Mouse (Mus musculus) right cerebral cortex, postnatal 4 days (tissue): Measurements from ENCODE around the gene Unc119.

Source experiments
- DNase-seq: peaks from one replicate; pipeline ENCODE4 v3.0.0-alpha.2; 2022

The Unc119 gene

GRCm38 (mm10) chr11:78344890-78345715 is 1.8 kb downstream of the Unc119 start:
- DNase-seq = no peak

- no peak for DNase-seq
Observed at GRCm38 (mm10) chr11:78345801-78346200, 2.5 kb downstream of the Unc119 start.

- no peak for DNase-seq
Observed at GRCm38 (mm10) chr11:78346326-78347069, 3.2 kb downstream of the Unc119 start.

- DNase-seq = peak; percentile 82
Observed at GRCm38 (mm10) chr11:78347070-78347754, 3.9 kb downstream of the Unc119 start.

- DNase-seq = no peak
Observed at GRCm38 (mm10) chr11:78347908-78348307, 4.6 kb downstream of the Unc119 start.

- DNase-seq = no peak
Observed at GRCm38 (mm10) chr11:78348474-78348873, 5.2 kb downstream of the Unc119 start.

GRCm38 (mm10) chr11:78349441-78350358 is 6.4 kb downstream of the Unc119 start:
- no peak for DNase-seq

GRCm38 (mm10) chr11:78353081-78353480 is 9.8 kb downstream of the Unc119 start:
- DNase-seq = no peak

GRCm38 (mm10) chr11:78354905-78355304 is 11.6 kb downstream of the Unc119 start:
- no peak for DNase-seq

GRCm38 (mm10) chr11:78355471-78356238 is 12.4 kb downstream of the Unc119 start:
- peak; percentile 82 for DNase-seq

GRCm38 (mm10) chr11:78358330-78359007 is 15.2 kb downstream of the Unc119 start:
- DNase-seq = peak; percentile 33

GRCm38 (mm10) chr11:78360125-78360788 is 17.0 kb downstream of the Unc119 start:
- peak; percentile 81 for DNase-seq

GRCm38 (mm10) chr11:78360789-78361131 is 17.5 kb downstream of the Unc119 start:
- DNase-seq = no peak

GRCm38 (mm10) chr11:78363309-78364007 is 20.2 kb downstream of the Unc119 start:
- no peak for DNase-seq

GRCm38 (mm10) chr11:78364103-78364502 is 20.8 kb downstream of the Unc119 start:
- no peak for DNase-seq

GRCm38 (mm10) chr11:78367456-78368225 is 24.4 kb downstream of the Unc119 start:
- no peak for DNase-seq

GRCm38 (mm10) chr11:78370389-78370788 is 27.1 kb downstream of the Unc119 start:
- no peak for DNase-seq

GRCm38 (mm10) chr11:78371711-78372110 is 28.4 kb downstream of the Unc119 start:
- DNase-seq = no peak

- DNase-seq = no peak
Observed at GRCm38 (mm10) chr11:78372166-78372565, 28.9 kb downstream of the Unc119 start.
